Mouse (Mus musculus) midbrain, embryonic 10.5 days (tissue): ENCODE results near the gene Dynlt1a. TPM values are rescaled to one million over a fixed set of nuclear protein-coding genes. Genes with fewer than 3 reads are reported as not detected.
"Not testable (repeated sequence)": the region's sequence is repeated elsewhere in the genome, so short reads cannot be mapped to it uniquely, and the experiment has no call there.

ENCODE experiments used
- DNase-seq: peaks from one replicate; pipeline ENCODE4 v3.0.0-alpha.2; 2017; ENCODE audit warnings: low spot score
- H3K27ac ChIP-seq: fragments of 300-500 bp; sonication (generic); replicated peaks from 2 replicates; pipeline ENCODE4 v1.5.1; 2016; ENCODE audit warnings: mild to moderate bottlenecking
- H3K27me3 ChIP-seq: fragments of 300-500 bp; sonication (generic); 2 replicates; pipeline ENCODE4 v1.6.1; 2016; ENCODE audit warnings: low read depth, mild to moderate bottlenecking; ENCODE audit not compliant: poor library complexity, severe bottlenecking
- H3K36me3 ChIP-seq: fragments of 300-500 bp; sonication (generic); 2 replicates; pipeline ENCODE4 v1.6.1; 2016; ENCODE audit warnings: mild to moderate bottlenecking, moderate library complexity
- H3K4me1 ChIP-seq: fragments of 300-500 bp; sonication (generic); 2 replicates; pipeline ENCODE4 v1.6.1; 2016
- H3K4me3 ChIP-seq: fragments of 300-500 bp; sonication (generic); 2 replicates; pipeline ENCODE4 v1.5.1; 2016; ENCODE audit warnings: mild to moderate bottlenecking, moderate library complexity
- H3K9me3 ChIP-seq: fragments of 300-500 bp; sonication (generic); replicated peaks from 2 replicates; pipeline ENCODE4 v1.6.1; 2016; ENCODE audit warnings: mild to moderate bottlenecking
- WGBS: fragments of 180-500 bp; shearing (Covaris S2); methylation state at CpG from one replicate; pipeline ENCODE4 v1.1.7; 2016; 5-methylcytosine and 5-hydroxymethylcytosine counted together
- polyA plus RNA-seq: library from polyadenylated mRNA; unstranded; fragments of >200 nt; fragmentation: Nextera tagmentation; extraction: Ambion mirVana; gene quantifications from 2 replicates; pipeline ENCODE4 v1.2.1, GENCODE M21; 2016

Dynlt1a gene
- polyA plus RNA-seq = 22.1 and 29.9 TPM in 2 replicates

DNA sequence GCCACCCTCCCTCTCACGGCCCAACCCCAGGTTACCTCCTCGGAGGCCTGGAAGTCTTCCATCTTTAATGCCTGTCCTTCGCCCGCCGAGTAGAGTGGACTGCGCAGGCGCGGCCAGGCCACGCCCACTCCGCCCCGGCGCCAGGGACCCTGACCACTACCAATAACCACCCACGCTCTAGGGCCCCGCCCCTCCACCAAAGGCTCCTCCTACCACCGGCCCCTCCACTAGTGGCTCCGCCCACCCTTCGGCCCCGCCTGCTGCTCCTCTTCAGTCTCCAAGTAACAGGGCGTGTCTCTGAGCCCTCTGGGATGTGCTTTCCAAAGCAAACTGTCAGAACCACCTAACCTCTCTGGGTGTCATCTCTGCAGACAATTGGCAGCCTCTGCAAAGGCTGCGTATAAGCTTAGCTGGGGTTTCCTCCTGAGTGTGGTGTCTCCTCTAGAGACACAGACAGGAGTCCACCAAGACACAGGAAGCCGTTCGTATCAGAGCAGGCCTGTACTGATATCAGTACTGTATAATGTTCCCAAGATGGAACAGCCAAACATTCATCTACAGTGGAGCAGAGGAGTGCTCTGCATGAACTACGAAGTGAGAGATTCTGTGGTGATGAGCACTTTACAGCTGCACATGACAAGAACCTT, at the start of gene Dynlt1a:
TSS of gene Dynlt1a (minus strand) at position 162 of the 647 bp plus-strand sequence.
- Histone ChIP-seq H3K4me3 (peak within 1 kb of the TSS; percentile 55), H3K27ac (peak within 1 kb of the TSS; percentile 68)
- H3K36me3 ChIP-seq, H3K4me1 ChIP-seq, H3K27me3 ChIP-seq, H3K9me3 ChIP-seq: not testable (repeated sequence)
- DNase-seq = peak; percentile 98
- 14% methylated on average over 23 of the region's 23 CpGs for WGBS

DNA sequence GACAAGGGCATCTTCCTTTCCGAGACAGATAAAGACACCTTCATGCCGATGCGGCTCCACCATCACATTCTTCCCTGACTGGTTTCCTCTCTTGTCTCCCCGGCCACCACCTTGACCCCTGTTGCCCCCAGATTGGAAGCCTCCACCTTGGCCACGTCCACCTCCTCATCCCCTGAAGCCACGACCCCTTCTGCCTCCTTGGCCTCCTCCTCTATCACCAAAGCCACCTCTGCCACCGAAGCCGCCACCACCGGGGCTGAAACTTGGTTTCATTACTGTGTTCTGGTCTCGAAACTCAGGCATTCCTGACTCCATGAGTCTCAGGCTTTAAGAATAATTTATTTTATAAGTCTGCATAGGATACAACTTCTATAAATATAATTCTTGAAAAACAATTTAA, 38.0 kb upstream of the Dynlt1a start:
- not testable (repeated sequence) for DNase-seq, H3K4me1 ChIP-seq, H3K36me3 ChIP-seq, H3K9me3 ChIP-seq, H3K27ac ChIP-seq, H3K4me3 ChIP-seq, H3K27me3 ChIP-seq
- 85% methylated on average over 10 of the region's 10 CpGs for WGBS

DNA sequence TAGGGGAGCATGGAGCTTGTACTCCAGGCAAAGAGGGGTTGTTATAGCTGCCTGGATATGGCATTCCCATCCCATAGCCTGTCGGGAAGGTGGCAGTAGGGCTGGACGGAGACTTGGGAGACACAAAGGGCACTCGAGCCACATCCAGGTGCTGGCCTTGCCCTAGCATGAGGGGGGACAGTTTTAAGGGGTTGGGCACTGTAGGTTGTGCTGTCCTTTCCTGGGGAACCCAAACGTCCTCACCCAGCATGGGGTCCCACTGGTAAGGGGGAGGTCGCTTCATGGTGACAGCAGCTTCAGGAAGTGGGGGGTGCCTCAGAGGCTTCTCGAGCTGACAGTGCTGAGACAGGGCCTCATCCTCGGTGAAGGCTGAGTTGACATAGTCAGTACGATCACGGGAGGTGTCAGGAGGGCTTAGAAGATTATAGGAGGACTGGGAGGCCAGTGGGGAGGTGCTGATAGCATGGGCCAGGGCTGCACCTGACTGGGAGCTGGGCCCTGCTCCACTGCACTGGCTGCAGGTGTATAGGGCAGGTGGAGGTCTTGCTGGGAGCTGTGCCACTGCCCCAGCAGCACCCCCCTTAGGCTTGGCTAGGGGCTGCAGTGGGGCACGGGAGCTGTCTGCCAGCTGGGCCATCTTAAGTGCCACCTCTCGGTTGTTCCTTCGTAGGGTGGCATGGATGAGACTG, 25.4 kb upstream of the Dynlt1a start:
- DNase-seq, H3K4me1 ChIP-seq, H3K9me3 ChIP-seq, H3K4me3 ChIP-seq, H3K27ac ChIP-seq, H3K27me3 ChIP-seq, H3K36me3 ChIP-seq: not testable (repeated sequence)
- no CpG with 5 or more reads among the region's 12 CpGs for WGBS

DNA sequence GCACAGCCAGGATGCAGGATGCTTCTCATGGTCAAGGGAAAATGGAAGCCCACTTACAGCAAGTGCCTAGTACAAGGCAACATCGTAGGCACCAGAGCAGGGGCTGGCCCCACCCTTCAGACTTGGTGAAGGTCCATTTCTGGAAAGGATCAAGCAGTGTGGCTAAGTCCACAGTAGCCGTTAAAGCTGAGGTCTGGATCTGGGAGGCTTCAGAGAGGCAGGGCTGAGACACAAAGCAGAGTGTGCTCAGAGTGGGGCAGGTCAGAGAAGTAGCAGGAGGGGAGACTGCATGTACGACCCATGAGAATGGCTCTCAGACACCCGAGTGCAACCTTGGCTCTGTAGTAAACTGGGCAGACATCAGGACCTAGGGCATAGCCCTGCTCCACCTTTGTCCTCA, 11.7 kb upstream of the Dynlt1a start:
- H3K27me3 ChIP-seq, H3K4me3 ChIP-seq, DNase-seq, H3K4me1 ChIP-seq, H3K27ac ChIP-seq, H3K9me3 ChIP-seq, H3K36me3 ChIP-seq: not testable (repeated sequence)
- 84% methylated on average over 4 of the region's 4 CpGs for WGBS

DNA sequence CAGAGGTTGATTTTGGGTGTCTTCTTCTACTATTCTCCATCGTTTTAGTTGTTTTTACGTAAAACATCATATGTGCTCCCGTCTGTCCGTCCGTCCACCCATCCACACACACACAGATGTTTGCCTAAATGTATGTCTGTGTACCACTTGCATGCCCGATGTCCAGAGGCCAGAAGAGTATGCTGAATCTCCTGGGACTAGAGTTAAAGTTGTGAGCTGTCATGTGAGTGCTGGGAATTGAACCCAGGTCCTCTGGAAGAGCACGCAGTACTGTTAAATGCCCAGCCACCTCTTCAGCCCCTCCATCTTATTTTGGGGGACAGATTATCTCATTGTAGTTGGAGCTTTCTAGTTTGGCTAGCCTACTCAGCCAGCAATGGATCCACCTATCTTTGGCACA, 10.3 kb upstream of the Dynlt1a start:
- not testable (repeated sequence) for H3K4me3 ChIP-seq, H3K27me3 ChIP-seq, H3K36me3 ChIP-seq, H3K27ac ChIP-seq, H3K4me1 ChIP-seq, DNase-seq, H3K9me3 ChIP-seq
- 97% methylated on average over 7 of the region's 7 CpGs for WGBS

DNA sequence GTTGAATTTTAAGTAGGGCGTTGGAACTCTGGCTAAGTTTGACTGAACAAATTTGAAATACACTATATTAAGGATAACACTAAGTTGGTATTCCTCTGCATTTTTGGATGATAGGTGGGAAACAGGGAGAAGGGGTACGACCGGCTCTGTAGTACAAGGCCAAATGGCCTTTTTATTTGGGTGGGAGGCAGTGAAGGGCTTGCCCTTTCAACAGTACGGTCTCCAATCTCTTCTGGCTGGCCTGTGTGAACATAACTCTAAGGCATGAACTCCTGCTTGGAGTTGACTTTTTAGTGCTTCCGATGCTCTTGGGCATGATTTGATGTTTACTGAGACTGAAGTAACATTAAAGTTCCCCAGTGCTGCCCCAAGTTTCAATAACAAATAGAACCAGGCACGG, 8.2 kb upstream of the Dynlt1a start:
- 74% methylated on average over 6 of the region's 6 CpGs for WGBS
- not testable (repeated sequence) for H3K9me3 ChIP-seq, DNase-seq, H3K36me3 ChIP-seq, H3K4me3 ChIP-seq, H3K27ac ChIP-seq, H3K4me1 ChIP-seq, H3K27me3 ChIP-seq

DNA sequence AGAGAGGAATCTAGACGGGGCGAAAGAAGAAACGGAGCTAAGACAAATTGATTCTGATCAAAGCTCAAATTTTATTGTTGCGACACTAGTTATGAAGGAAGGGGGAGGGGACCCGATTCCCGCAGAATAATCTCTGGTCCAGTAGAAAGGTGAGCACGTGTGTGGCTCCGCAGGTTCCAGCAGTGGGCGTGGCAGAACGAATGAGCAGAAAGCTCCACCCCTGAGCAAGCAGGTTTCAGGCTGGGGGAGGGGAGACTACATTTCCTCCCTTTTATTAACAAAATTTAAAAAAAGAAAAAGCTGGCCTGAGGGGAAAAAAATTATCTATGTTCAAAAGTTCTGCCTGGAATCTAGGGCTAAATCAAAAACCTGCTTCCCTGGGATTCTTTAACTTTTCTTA, 7.7 kb upstream of the Dynlt1a start:
- not testable (repeated sequence) for DNase-seq, H3K9me3 ChIP-seq, H3K27ac ChIP-seq, H3K27me3 ChIP-seq, H3K4me1 ChIP-seq, H3K36me3 ChIP-seq, H3K4me3 ChIP-seq
- WGBS = 68% methylated on average over 10 of the region's 10 CpGs

DNA sequence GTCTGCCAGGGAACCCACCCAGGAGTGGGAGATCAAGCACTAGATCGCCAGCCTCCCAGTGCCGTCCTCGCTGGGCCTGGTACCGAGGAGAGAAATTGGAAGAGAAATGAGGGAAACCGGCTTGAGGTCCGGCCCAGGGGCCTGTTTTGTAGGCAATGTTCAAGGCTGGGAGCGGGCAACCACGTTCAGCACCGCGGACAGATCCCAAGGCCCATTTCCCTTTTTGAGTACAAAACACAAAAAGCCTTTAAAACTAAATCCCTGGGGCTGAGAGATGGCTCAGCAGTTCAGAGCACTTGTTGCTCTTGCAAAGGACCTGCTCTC, 4.4 kb upstream of the Dynlt1a start:
- no CpG with 5 or more reads among the region's 10 CpGs for WGBS
- H3K9me3 ChIP-seq, H3K27me3 ChIP-seq, DNase-seq, H3K36me3 ChIP-seq, H3K4me1 ChIP-seq, H3K4me3 ChIP-seq, H3K27ac ChIP-seq: not testable (repeated sequence)

DNA sequence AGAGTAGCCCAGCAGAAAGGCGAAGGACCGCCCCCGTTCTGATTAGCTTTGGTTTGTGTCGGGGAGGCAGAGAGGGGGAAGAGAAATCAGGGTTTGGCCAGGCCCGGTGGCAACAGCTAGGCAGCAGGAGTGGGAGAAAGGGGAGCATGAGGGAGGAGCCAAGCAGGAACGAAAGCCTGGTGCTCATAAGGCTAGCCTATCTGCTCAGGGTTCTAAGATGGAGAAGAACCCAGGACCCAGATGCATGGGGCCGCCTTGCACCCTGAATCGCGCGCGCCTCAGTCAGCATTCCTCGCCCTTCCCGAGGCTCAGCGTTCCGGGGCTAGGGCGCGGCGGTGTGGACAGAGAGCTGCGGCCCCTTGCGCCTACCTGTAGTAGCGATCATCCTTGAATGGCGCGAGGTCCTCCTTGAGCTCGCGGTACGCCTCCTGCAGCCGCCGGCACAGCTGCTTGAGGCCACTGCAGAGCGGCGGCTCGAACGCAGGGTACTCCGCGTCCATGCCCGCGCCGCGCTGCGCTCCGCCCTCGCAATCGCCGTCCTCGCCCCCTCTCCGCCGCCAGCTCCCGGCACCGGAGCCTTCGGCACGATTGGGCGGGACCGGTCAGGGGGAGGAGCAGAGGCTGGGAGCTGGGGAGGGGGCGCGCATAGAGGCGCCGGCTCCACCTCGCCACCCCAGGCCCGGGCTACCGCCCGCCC, 3.9 kb upstream of the Dynlt1a start:
- WGBS = 3% methylated on average over 22 of the region's 60 CpGs
- not testable (repeated sequence) for H3K4me3 ChIP-seq, H3K4me1 ChIP-seq, DNase-seq, H3K27me3 ChIP-seq, H3K9me3 ChIP-seq, H3K36me3 ChIP-seq, H3K27ac ChIP-seq

DNA sequence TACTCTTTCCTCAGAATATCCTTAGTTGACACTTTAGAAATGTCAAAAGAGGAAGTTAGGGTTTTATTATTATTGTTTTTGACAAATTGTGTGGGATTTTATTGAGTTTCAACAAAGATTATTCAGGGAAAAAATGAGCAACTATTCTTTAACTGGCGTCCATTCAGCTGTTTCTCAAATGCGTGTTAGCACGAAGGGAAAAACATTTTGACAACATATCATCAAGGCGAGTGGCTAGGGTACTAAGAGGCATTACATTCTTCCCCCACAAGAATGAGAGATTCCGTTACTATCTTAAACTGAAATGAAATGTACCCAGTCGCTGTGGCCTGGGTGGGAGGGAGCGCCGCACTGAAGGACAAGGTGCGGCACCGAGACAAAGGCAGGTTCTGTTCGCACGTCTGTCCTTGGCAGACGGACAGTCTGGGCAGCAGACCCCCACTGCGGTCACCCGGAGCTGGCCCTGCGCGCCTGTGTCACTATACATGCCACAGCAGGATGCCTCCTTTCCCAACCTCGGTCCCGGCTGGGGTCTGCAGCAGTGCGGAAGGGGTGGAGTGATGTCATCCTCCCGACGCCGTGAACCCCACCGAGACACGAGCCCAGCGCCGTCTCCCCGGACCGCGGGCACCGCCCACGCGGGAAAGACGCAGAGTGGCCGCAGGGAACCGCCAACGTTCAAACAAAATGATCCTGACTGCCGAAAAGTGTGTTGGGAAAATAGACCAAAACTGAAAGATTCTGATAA, 747 bp downstream of the Dynlt1a start:
- H3K36me3 ChIP-seq, H3K27me3 ChIP-seq, H3K9me3 ChIP-seq, H3K4me1 ChIP-seq: not testable (repeated sequence)
- WGBS = 6% methylated on average over 38 of the region's 38 CpGs
- DNase-seq = peak; percentile 30
- peak overlapping the region; percentile 68 for H3K27ac ChIP-seq
- peak overlapping the region; percentile 55 for H3K4me3 ChIP-seq

DNA sequence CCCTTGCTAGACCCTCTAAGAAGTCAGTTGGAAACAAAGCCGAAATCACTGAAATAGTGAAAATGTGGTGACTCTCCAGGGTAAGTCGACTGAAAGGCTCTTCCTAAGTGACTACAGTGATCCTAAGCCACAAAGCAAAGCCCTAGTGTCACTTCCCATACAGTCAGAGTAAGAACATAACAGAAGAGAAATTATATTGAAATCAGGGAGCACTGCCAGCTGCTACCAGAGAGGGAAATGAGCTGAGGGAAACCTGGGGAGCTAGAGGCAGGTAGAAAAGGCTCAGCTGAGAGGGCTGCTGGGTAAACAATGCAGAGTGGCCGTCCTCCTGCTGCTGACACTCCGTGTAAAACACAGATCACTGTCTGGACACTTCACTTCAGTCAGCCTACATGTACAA, 1.6 kb downstream of the Dynlt1a start:
- not testable (repeated sequence) for H3K36me3 ChIP-seq, H3K27me3 ChIP-seq, DNase-seq, H3K4me1 ChIP-seq, H3K9me3 ChIP-seq, H3K4me3 ChIP-seq, H3K27ac ChIP-seq
- WGBS = 61% methylated on average over 3 of the region's 4 CpGs

DNA sequence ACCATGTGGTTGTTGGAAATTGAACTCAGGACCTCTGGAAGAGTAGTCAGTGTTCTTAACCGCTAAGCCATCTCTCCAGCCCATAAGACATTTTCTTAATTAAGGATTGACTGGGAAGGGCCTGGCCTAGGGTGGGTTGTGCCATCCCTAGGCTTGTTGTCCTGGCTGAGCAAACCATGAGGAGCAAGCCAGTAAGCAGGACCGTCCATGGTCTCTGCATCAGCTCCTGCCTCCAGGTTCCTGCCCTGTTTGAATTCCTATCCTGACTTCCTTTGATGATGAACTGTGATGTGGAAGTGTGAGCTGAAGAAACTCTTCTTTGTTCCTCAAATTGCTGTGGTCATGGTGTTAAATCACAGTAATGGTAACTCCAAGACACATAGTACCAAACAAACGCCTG, 2.8 kb downstream of the Dynlt1a start:
- 90% methylated on average over 2 of the region's 3 CpGs for WGBS
- H3K27ac ChIP-seq = not testable (repeated sequence)

DNA sequence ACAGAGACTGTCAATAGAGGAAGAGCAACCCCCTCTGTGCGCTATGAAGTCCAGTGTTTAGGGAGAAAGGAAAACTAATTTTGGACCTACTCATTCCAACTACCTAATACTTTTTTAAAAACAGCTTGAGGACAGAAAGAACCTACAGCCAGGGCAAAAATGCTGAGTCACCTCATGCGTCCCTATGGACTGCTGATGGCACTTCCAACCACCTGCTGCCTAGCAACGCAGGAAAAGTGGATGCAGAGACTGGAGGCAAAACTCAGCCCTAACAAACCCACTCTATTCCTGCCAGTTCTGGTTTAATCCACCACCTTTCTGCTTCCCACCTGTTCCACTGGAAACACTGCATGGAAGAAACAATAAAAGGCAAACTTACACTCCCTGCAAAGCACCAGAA, 4.5 kb downstream of the Dynlt1a start:
- DNase-seq, H3K36me3 ChIP-seq, H3K4me3 ChIP-seq, H3K27me3 ChIP-seq, H3K27ac ChIP-seq, H3K9me3 ChIP-seq, H3K4me1 ChIP-seq: not testable (repeated sequence)
- WGBS = 77% methylated on average over 3 of the region's 3 CpGs

More for the DNA sequence above, 2.8 kb downstream of the Dynlt1a start:
- DNase-seq, H3K36me3 ChIP-seq, H3K27me3 ChIP-seq, H3K4me3 ChIP-seq, H3K9me3 ChIP-seq, H3K4me1 ChIP-seq: not testable (repeated sequence)
